Mouse (Mus musculus): ENCODE data around the gene Myrfl. TPM values are rescaled to one million over a fixed set of nuclear protein-coding genes. Genes with fewer than 3 reads are reported as not detected.
A peak's percentile ranks its signal among the peaks of the same experiment; 100 is the strongest.

Myrfl gene
- polyA plus RNA-seq, 1 experiment: 0.02 TPM

GRCm38 (mm10) chr10:116874490-116874889 is 22.2 kb downstream of the Myrfl start:
- WGBS: 83% methylated on average over 9 of the region's 9 CpGs
- Histone ChIP-seq H3K4me1 (ENCODE audit: control insufficient read depth, insufficient read depth, insufficient read length) (no peaks in the 10 kb centered on the region), H3K27ac (ENCODE audit: insufficient read depth, low read length) (no peak overlapping the region), H3K36me3 (ENCODE audit: control insufficient read depth, insufficient read depth, low read length) (no peaks in the 10 kb centered on the region), H3K4me3 (ENCODE audit: extremely low read depth, insufficient read depth, insufficient read length) (no peak overlapping the region), H3K27me3 (ENCODE audit: control insufficient read depth, insufficient read depth, low read length) (no peaks in the 10 kb centered on the region)
- DNase-seq (ENCODE audit: low read depth in 1 of 2, low spot score in 2 of 2): no peak
- TF ChIP-seq CTCF (IDR thresholded peaks at IDR 0.05; ENCODE audit: extremely low read depth, insufficient read depth, insufficient read length, insufficient replicate concordance) (no peak), POLR2A (IDR thresholded peaks at IDR 0.05; ENCODE audit: low read depth, low read length) (no peak)

- Histone ChIP-seq H3K36me3 (ENCODE audit: control insufficient read depth, insufficient read depth, low read length) (no peaks in the 10 kb centered on the region), H3K4me1 (ENCODE audit: control insufficient read depth, insufficient read depth, insufficient read length) (no peaks in the 10 kb centered on the region), H3K4me3 (ENCODE audit: extremely low read depth, insufficient read depth, insufficient read length) (no peak overlapping the region), H3K27ac (ENCODE audit: insufficient read depth, low read length) (no peak overlapping the region), H3K27me3 (ENCODE audit: control insufficient read depth, insufficient read depth, low read length) (no peaks in the 10 kb centered on the region)
- TF ChIP-seq CTCF (IDR thresholded peaks at IDR 0.05; ENCODE audit: extremely low read depth, insufficient read depth, insufficient read length, insufficient replicate concordance) (no peak), POLR2A (IDR thresholded peaks at IDR 0.05; ENCODE audit: low read depth, low read length) (no peak)
- WGBS: 79% methylated on average over 14 of the region's 14 CpGs
- no peak for DNase-seq (ENCODE audit: low read depth in 1 of 2, low spot score in 2 of 2)
Observed at GRCm38 (mm10) chr10:116872016-116872410, 24.7 kb downstream of the Myrfl start.

- DNase-seq (ENCODE audit: low read depth in 1 of 2, low spot score in 2 of 2): no peak
- 85% methylated on average over 12 of the region's 12 CpGs for WGBS
- Histone ChIP-seq H3K4me1 (ENCODE audit: control insufficient read depth, insufficient read depth, insufficient read length) (no peaks in the 10 kb centered on the region), H3K27me3 (ENCODE audit: control insufficient read depth, insufficient read depth, low read length) (no peaks in the 10 kb centered on the region), H3K27ac (ENCODE audit: insufficient read depth, low read length) (no peak overlapping the region), H3K36me3 (ENCODE audit: control insufficient read depth, insufficient read depth, low read length) (no peaks in the 10 kb centered on the region), H3K4me3 (ENCODE audit: extremely low read depth, insufficient read depth, insufficient read length) (no peak overlapping the region)
- TF ChIP-seq POLR2A (IDR thresholded peaks at IDR 0.05; ENCODE audit: low read depth, low read length) (no peak), CTCF (IDR thresholded peaks at IDR 0.05; ENCODE audit: extremely low read depth, insufficient read depth, insufficient read length, insufficient replicate concordance) (no peak)
Observed at GRCm38 (mm10) chr10:116871329-116872015, 25.2 kb downstream of the Myrfl start.

GRCm38 (mm10) chr10:116870819-116871218 is 25.9 kb downstream of the Myrfl start:
- Histone ChIP-seq H3K27ac (ENCODE audit: insufficient read depth, low read length) (no peak overlapping the region), H3K27me3 (ENCODE audit: control insufficient read depth, insufficient read depth, low read length) (no peaks in the 10 kb centered on the region), H3K36me3 (ENCODE audit: control insufficient read depth, insufficient read depth, low read length) (no peaks in the 10 kb centered on the region), H3K4me1 (ENCODE audit: control insufficient read depth, insufficient read depth, insufficient read length) (no peaks in the 10 kb centered on the region), H3K4me3 (ENCODE audit: extremely low read depth, insufficient read depth, insufficient read length) (no peak overlapping the region)
- no peak for DNase-seq (ENCODE audit: low read depth in 1 of 2, low spot score in 2 of 2)
- WGBS: 92% methylated on average over 6 of the region's 6 CpGs
- TF ChIP-seq POLR2A (IDR thresholded peaks at IDR 0.05; ENCODE audit: low read depth, low read length) (no peak), CTCF (IDR thresholded peaks at IDR 0.05; ENCODE audit: extremely low read depth, insufficient read depth, insufficient read length, insufficient replicate concordance) (no peak)

- WGBS: 73% methylated on average over 11 of the region's 11 CpGs
- no peak overlapping the region for H3K27ac ChIP-seq (ENCODE audit: insufficient read depth, low read length)
Observed at GRCm38 (mm10) chr10:116853159-116853845, 43.4 kb downstream of the Myrfl start.

GRCm38 (mm10) chr10:116848749-116849473 is 47.8 kb downstream of the Myrfl start:
- 29% methylated on average over 22 of the region's 22 CpGs for WGBS
- TF ChIP-seq POLR2A (IDR thresholded peaks at IDR 0.05; ENCODE audit: low read depth, low read length): no peak
- TF ChIP-seq CTCF (IDR thresholded peaks at IDR 0.05; ENCODE audit: extremely low read depth, insufficient read depth, insufficient read length, insufficient replicate concordance): peak; percentile 91
- no peak overlapping the region for H3K4me3 ChIP-seq (ENCODE audit: extremely low read depth, insufficient read depth, insufficient read length)
- DNase-seq (ENCODE audit: low read depth in 1 of 2, low spot score in 2 of 2): peak; percentile 9 to 75
- no peaks in the 10 kb centered on the region; the same call in 1 of the 2 replicates for H3K4me1 ChIP-seq (ENCODE audit: control insufficient read depth, insufficient read depth, insufficient read length)
- H3K27ac ChIP-seq (ENCODE audit: insufficient read depth, low read length): no peak overlapping the region
- H3K36me3 ChIP-seq (ENCODE audit: control insufficient read depth, insufficient read depth, low read length): no peaks in the 10 kb centered on the region
- no peaks in the 10 kb centered on the region for H3K27me3 ChIP-seq (ENCODE audit: control insufficient read depth, insufficient read depth, low read length)

More at GRCm38 (mm10) chr10:116853159-116853845, 43.4 kb downstream of the Myrfl start:
- H3K4me3 ChIP-seq (ENCODE audit: extremely low read depth, insufficient read depth, insufficient read length): no peak overlapping the region
- no peaks in the 10 kb centered on the region for H3K36me3 ChIP-seq (ENCODE audit: control insufficient read depth, insufficient read depth, low read length)
- no peaks in the 10 kb centered on the region for H3K27me3 ChIP-seq (ENCODE audit: control insufficient read depth, insufficient read depth, low read length)
- TF ChIP-seq POLR2A (IDR thresholded peaks at IDR 0.05; ENCODE audit: low read depth, low read length) (no peak), CTCF (IDR thresholded peaks at IDR 0.05; ENCODE audit: extremely low read depth, insufficient read depth, insufficient read length, insufficient replicate concordance) (no peak)
- H3K4me1 ChIP-seq (ENCODE audit: control insufficient read depth, insufficient read depth, insufficient read length): no peaks in the 10 kb centered on the region; the same call in 1 of the 2 replicates
- DNase-seq (ENCODE audit: low read depth in 1 of 2, low spot score in 2 of 2): no peak
